Mouse (Mus musculus): ENCODE measurements around the gene Gm10570.

Gm10570 gene

DNA sequence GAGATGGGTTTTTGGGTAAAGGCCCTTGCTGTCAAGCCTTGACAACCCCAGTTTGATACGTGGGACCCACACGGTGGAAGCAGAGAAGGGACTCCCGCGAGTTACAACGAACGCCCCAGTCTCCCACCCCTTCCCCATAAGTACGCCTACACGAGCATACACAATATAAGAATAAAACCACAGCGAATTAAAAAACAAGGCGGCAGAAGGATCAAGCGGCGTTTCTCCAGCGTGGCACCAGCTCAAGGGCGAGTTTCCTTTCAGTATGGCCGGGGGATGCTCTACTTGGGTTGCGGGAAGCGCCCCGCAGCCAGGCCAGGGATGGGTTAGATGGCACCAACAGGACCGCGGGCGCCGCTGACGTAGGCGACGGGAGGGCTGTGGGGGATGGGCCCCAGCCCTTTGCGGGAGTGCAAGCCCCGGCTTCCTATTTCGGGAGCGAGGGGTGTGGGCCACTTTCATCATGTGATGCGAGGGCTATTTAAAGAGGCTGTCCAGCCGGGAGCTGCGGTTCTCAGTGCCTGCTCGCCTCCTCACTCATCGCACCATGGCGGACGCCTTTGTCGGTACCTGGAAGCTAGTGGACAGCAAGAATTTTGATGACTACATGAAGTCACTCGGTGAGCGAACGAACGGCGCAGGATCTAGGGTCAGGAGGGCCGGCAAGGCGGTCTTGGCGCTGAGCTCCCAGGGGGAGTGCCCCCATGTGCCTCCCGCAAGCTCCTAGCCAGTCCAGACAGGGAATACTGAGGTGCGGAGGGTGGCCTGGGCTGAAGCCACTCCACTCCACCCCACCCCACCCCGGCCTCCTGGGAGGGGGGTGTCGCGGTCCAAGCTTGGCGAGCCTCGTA lies at the start of gene Gm10570, which contains the start of gene Fabp3:
Gm10570 (minus strand) TSS at position 444 of the 851 bp plus-strand sequence.
Fabp3 (plus strand) TSS at position 365 of the 851 bp plus-strand sequence.
- DNase-seq (ENCODE audit: low spot score in 2 of 2): peak in 1 of 2 experiments; percentile 24

DNA sequence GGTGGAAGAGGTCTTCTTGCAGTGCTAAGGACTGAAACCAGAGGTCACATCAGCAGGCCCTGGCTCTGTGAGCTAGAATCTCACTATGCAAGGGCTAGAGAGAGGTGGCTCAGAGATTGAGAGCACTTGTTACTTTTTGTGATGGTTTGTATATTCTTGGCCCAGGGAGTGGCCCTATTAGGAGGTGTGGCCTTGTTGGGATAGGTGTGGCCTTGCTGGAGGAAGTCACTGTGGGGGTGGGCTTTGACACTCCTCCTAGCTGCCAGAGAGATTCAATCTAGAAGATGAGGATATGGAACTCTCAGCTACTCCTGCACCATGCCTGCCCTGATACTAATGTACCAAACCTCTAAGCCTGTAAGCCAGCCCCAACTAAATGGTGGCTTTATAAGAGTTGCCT lies 49.5 kb upstream of the Gm10570 start:
- DNase-seq (ENCODE audit: low spot score in 2 of 2): no peak

DNA sequence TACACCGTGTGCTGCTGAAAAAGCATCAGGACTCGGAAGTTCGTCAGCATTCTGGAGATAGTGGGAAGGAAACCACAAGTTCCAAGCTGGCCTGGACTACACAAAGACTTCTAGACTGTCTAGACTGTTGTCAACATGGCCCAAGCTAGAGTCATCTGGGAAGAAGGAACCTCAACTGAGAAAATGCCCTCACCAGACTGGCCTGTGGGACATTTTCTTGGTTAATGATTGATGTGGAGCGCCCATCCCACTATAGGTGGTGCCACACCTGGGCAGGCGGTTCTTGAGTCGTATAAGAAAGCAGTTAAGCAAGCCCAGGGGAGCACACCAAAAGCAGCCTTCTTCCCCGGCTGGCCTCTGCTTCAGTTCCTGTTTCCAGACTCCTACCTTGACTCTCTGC lies 44.1 kb upstream of the Gm10570 start:
- no peak for DNase-seq (ENCODE audit: low spot score in 2 of 2)

DNA sequence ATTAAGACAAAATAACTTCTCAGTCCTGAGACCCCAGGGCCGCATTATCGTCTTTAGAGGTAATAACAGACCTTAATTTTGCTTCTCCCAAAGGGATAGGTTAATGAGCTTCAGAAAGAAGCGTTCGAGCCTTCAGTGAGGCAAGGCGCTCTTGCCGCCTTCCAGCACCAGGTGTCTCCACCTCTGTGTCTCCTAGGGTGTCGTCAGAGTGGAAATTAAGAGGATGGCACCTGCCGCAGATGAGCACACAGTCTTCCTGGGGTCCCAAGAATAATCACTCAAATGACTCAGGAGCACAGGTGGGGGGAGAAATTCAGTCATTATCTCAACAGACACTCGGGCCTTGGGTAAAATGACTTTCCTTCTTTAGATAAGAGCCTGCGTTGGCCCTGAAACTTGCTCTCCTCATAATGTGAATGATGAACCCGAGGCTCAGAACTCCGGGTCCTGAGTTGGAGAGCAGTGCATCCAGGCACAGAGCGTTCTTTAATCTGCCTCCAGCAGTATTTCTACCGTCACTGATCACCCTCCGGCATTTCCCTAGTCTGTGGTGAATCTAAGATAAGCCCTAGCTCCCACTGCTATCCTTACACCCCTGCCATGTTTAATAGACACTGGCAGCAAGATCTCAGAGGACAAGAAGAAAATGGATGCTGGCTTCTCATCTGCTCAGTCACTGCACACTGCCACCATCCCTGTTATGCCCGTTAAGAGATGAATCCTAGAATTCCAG lies 42.4 kb upstream of the Gm10570 start:
- no peak for DNase-seq (ENCODE audit: low spot score in 2 of 2)

DNA sequence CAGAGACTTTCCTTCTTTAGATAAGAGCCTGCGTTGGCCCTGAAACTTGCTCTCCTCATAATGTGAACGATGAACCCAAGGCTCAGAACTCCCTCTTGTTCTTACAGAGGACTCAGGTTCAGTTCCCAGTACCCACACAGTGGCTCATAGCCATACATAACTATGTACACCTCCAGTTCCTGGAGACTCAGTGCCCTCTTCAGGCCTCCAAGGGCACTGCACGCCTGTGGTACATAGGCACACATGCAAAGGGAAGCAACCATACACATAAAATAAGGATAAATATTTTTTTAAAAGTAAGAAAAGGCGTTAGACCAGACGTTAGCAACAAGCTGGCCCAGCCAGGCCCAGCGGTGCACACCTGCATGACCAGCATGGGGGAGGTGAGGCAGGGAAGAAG lies 41.2 kb upstream of the Gm10570 start:
- DNase-seq (ENCODE audit: low spot score in 2 of 2): peak in 1 of 2 experiments; percentile 28

DNA sequence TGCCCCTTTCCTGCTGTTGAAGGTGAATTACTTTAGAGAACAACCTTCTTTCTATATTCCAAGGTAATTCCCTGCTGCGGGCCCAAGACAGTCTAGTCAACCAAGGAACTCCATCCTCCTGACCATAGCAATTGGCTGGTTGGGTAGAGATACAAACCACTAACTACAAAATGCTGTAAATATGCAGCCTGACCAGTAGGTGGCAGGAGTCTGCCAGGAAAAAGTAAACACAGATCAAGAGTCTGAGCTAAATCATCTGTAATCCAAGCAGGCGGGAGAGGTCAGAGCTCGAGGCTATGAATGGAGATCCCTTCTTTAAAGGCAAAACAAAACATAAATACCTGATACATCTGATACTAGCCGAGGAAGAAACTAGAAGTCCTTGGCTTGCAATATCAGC lies 33.2 kb upstream of the Gm10570 start:
- peak; percentile 46 to 70 for DNase-seq (ENCODE audit: low spot score in 2 of 2)

DNA sequence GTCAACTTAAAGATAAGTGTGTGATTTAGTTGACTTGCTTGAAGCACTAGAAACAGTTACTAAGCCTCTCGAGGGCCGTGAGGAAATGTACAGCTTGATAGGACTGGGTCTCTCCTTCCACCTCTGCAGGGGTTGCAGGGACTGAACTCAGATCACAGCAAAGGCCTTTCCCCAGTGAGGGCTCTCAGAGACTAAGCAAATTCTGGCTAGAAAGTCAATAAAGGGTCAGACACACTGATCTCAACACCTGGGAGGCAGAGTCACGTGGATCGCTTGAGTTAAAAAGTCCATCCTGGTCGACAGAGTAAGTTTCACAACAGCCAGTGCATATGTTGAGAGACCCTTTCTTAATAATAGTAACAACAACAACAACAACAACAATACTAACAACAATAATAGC lies 27.4 kb upstream of the Gm10570 start:
- DNase-seq (ENCODE audit: low spot score in 2 of 2): no peak

- no peak for DNase-seq (ENCODE audit: low spot score in 2 of 2)
Measured at GRCm38 (mm10) chr4:130327366-130327765, 18.9 kb upstream of the Gm10570 start.

GRCm38 (mm10) chr4:130325446-130325845 lies 17.0 kb upstream of the Gm10570 start:
- no peak for DNase-seq (ENCODE audit: low spot score in 2 of 2)

DNA sequence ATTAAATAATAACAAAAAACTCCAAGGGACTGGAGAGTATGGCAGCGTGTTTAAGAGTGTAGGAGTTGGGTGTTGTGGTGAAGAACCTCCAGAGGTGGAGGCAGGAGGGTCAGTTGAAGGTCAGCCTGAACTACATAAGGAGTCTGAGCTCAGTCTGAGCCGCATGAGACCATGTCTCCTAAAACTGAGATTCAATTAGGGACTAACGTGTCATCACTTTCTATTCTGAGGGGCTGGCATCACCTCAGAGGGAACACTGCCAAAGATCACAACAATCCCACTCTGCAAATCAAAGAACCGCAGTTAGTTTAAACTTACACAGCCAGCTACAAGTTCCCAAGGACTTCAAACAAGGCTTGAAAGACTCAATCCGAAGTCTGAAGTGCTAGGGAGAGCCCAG lies 15.1 kb upstream of the Gm10570 start:
- no peak for DNase-seq (ENCODE audit: low spot score in 2 of 2)

DNA sequence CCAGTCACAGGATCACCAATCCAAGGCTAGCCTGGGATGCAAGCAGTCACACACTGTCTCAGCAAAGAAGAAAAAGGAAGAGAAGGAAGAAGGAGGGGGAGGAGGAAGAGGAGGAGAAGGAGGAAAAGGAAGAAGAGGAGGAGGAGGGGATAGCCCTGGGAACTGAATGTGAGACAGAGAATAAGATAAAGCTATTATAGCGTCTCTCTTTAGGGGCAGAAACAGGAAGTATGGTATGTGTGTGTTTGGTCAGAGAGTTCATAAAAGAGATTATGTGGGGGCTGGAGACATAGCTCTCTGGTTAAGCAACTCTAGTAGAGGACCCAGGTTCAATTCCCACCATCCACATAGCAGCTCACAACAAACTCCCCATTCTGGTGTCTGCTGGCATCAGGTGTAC lies 14.7 kb upstream of the Gm10570 start:
- peak in 1 of 2 experiments; percentile 5 for DNase-seq (ENCODE audit: low spot score in 2 of 2)

DNA sequence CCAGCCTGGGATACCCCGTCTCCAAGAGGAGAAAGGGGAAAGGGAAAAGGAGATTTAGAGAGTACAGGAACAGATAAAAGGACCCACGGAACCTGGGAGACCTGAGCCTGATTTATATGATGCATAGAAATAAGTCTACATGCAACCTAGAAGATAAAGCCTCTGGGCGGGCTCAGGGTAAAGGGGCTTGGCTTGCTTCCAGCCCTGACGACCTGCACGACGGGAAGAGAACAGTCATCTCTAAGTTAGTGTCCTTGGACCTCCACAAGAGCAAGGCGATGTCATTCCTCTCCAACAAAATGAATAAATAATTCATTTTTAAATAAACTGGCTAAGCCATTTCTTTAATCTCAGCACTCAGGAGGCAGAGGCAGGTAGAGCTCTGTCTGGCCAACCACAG lies 14.1 kb upstream of the Gm10570 start:
- DNase-seq (ENCODE audit: low spot score in 2 of 2): peak in 1 of 2 experiments; percentile 3

GRCm38 (mm10) chr4:130321640-130322039 lies 13.2 kb upstream of the Gm10570 start:
- peak in 1 of 2 experiments; percentile 3 for DNase-seq (ENCODE audit: low spot score in 2 of 2)

DNA sequence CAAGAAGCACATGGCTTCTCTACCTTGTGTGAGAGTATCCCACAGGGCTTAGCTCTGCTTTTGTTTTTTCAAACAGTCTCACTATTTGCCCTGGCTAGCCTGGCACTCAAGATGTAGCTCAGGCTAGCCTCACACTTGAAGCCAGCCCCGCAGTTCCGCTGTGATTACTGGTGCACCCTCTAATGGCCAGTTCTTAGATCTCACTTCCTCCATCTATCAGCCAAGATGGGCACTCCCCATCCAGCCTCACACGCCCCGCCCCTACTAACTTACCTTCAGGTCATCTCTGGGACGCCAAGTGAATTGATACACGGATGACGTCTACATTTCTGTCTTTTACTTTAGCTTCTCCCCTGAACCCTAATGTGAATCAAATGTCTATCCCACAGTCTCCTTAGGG lies 11.1 kb upstream of the Gm10570 start:
- peak in 1 of 2 experiments; percentile 2 for DNase-seq (ENCODE audit: low spot score in 2 of 2)

- no peak for DNase-seq (ENCODE audit: low spot score in 2 of 2)
Measured at GRCm38 (mm10) chr4:130318122-130318521, 9.6 kb upstream of the Gm10570 start.

GRCm38 (mm10) chr4:130316691-130317090 lies 8.2 kb upstream of the Gm10570 start:
- no peak for DNase-seq (ENCODE audit: low spot score in 2 of 2)

DNA sequence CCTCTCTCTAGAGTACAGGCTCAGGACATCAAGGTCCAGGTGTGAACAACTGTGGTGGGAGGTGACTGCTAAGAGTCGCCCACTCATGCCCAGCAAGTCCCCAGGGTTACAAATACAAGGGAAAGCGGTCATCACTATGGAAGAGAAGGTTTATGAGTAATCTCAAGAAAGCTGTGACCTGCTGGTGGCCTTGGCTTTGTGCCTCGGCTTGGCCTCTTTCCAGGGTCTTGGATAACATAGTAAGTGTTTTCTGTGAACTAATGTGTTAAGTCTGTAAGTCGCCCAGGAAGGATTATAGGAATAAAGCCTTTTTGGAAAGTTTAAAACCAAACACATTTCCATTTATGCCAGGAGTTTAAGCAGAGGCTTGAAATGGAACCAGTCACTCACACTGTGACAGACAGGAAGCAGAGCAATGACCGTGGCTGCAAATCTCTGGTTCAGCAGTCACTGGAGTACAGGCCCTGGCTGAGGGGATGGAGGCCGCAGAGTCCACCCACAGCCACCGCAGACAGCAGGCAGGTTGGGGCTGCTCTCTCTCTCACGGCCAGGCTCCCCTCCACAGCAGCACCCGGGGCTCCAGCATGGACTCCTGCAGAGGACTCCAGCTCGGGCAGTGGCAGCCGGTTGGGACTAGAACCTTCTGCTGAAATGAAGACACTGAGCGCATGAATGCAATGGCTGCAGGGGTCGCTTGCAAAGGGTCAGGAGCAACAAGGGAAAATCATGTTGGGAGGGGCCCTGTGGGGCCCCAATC lies 7.5 kb upstream of the Gm10570 start:
- DNase-seq (ENCODE audit: low spot score in 2 of 2): peak in 1 of 2 experiments; percentile 53

DNA sequence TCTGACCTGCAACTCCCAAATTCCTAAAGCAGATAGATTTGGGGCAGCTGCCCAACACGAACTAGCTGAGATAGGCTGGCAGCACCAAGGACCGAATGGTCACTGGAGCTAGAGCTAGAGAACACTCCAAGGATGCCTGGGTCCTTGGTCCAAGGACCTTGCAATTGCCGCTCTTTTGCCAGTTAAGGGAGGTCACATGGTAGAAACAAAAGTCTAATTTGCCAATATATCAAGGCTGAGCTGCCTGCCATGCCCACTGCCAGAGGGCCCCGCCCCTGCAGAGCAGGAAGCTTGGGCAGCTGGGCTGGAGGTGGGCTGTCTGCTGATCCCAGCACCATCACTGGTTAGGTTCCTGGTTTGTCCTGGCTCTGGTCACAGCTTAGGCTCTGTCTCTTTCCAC lies 5.1 kb upstream of the Gm10570 start:
- no peak for DNase-seq (ENCODE audit: low spot score in 2 of 2)

DNA sequence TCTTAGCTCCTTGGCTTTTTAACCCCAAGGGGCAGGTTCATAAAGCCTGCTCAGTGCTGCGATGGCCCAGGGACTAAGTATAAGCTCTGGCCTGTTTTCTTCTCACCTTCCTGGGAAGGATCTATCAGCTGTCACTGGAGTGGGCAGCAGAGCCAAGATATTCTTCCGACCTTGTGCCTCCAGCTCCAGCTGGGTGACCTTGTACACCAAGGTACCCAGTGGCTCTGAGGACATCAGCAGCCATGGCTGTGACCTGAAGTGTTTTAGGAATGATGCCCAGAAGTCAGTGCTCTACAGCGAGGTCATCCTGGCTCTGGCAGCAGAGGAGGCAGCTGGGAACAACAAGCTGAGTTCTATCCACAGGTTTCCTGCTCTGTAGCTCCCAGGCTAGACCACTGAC lies 4.1 kb upstream of the Gm10570 start:
- DNase-seq (ENCODE audit: low spot score in 2 of 2): no peak

- no peak for DNase-seq (ENCODE audit: low spot score in 2 of 2)
Measured at GRCm38 (mm10) chr4:130309254-130309653, 780 bp upstream of the Gm10570 start.

DNA sequence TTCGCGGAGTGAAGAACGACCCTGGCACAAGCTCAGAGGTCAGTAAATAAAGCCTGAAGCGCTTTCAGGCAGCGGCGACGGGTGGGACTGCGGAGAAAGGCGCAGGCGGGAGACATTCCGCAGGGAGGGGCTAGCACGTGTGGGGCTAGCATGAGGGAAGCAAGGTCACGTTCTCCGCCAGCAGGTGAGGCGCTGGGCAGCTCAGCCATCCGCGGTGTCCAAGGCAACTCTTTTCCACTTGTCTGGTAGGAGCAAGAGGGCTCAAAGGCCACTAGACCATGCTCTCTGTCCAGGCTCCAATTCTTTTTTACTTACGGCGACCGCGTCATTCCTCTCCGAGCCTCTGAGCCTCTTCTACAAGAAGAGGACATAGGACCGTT lies 633 bp downstream of the Gm10570 start:
- DNase-seq (ENCODE audit: low spot score in 2 of 2): peak in 1 of 2 experiments; percentile 59
